Mouse (Mus musculus): ENCODE results near the gene Papola. TPM values are rescaled to one million over a fixed set of nuclear protein-coding genes. Genes with fewer than 3 reads are reported as not detected.

Gene Papola
- polyA plus RNA-seq, 1 experiment from 2014 or later, result 104 TPM

DNA sequence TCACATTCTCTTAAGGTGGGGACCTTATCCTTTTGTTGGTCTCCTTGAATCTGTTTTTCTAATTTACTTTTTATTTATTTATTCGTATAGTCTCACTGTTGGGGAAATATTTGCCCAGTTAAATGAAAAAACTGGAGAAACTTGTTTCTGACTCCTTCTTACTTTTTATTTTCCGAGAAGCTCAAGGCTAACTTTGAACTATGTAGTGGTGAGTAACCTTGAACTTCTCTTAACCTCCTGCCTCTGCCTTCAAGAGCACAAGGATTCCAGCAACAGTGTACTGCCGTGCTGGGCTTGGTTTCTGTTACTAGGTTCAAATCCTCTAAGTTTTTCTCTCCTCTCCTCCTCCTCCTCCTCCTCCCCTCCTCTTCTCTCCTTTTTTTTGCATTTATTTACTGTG, 22.9 kb upstream of the Papola start:
- TF ChIP-seq CTCF (IDR thresholded peaks at IDR 0.05; ENCODE audit: low read depth) (no peak), EP300 (optimal IDR thresholded peaks at IDR 0.05) (no peak)
- H3K4me1 ChIP-seq (replicated peaks; ENCODE audit: control insufficient read depth, insufficient read depth), result no peaks in the 10 kb centered on the region
- no peak overlapping the region for H3K9ac ChIP-seq (ENCODE audit: low read length)
- H3K27me3 ChIP-seq (ENCODE audit: control insufficient read depth, insufficient read depth, low read length), result no peaks in the 10 kb centered on the region
- H3K4me3 ChIP-seq (ENCODE audit: low read depth, low read length), result no peak overlapping the region
- no peaks in the 10 kb centered on the region for H3K36me3 ChIP-seq (ENCODE audit: control insufficient read depth, insufficient read depth, low read length)
- no peak for DNase-seq (ENCODE audit: low spot score)
- H3K27ac ChIP-seq (replicated peaks), result no peak overlapping the region
- 43% methylated on average over 3 of the region's 3 CpGs for WGBS
- ATAC-seq (ENCODE audit: low FRiP score, low TSS enrichment), result no peak
- H3K9me3 ChIP-seq (ENCODE audit: control insufficient read depth, low read length), result no peaks in the 10 kb centered on the region
- H3K4me2 ChIP-seq (replicated peaks; ENCODE audit: low read depth), result no peak overlapping the region

DNA sequence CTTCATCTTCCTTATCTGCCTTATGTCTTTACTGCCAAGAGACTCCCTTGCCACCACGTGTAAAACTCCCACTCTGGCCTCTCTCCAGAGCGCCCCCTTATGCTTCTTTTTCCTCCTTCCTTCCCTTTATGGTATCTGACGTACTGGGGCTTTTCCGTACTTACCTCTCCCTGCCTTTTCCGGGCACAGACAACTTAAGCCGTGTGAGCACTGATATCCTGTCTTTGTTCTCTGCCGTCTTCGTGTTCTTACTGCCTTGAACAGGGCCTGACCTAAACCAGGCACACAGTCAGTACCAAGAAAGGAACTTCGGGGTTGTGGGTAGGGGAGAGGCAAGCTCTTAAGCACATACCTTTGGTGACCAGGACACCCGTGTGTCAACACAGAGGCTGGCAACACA, 14.8 kb upstream of the Papola start:
- Histone ChIP-seq H3K9me3 (ENCODE audit: control insufficient read depth, low read length) (no peaks in the 10 kb centered on the region), H3K4me3 (ENCODE audit: low read depth, low read length) (no peak overlapping the region), H3K27me3 (ENCODE audit: control insufficient read depth, insufficient read depth, low read length) (no peaks in the 10 kb centered on the region), H3K9ac (ENCODE audit: low read length) (no peak overlapping the region), H3K4me2 (replicated peaks; ENCODE audit: low read depth) (no peak overlapping the region), H3K4me1 (replicated peaks; ENCODE audit: control insufficient read depth, insufficient read depth) (no peaks in the 10 kb centered on the region), H3K36me3 (ENCODE audit: control insufficient read depth, insufficient read depth, low read length) (no peaks in the 10 kb centered on the region), H3K27ac (replicated peaks) (no peak overlapping the region)
- DNase-seq (ENCODE audit: low spot score) (no peak), ATAC-seq (ENCODE audit: low FRiP score, low TSS enrichment) (no peak)
- no peak for TF ChIP-seq CTCF (IDR thresholded peaks at IDR 0.05; ENCODE audit: low read depth)
- TF ChIP-seq EP300 (optimal IDR thresholded peaks at IDR 0.05), result no peak
- 56% methylated on average over 10 of the region's 10 CpGs for WGBS

DNA sequence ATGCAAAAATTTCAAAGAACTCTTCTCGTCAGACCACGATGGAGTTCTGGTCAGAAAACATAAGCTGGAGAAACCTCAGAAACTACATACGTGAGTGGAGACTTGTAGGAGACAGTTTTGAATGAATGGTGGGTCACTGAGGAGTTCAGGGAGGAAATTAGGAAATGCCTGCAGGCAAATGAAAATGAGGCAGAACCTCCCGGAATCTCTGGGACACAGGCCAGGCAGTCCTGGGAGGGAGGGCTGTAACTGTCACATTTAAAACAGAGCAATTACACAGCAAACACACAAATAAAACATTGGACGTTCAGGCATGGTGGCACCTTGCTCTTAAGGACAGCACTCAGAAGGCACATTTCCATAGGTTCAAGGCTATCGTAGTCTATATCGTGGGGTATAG, 9.6 kb upstream of the Papola start:
- Histone ChIP-seq H3K27ac (replicated peaks) (no peak overlapping the region), H3K36me3 (ENCODE audit: control insufficient read depth, insufficient read depth, low read length) (no peaks in the 10 kb centered on the region), H3K9ac (ENCODE audit: low read length) (no peak overlapping the region), H3K4me1 (replicated peaks; ENCODE audit: control insufficient read depth, insufficient read depth) (no peaks in the 10 kb centered on the region), H3K4me2 (replicated peaks; ENCODE audit: low read depth) (no peak overlapping the region), H3K27me3 (ENCODE audit: control insufficient read depth, insufficient read depth, low read length) (no peaks in the 10 kb centered on the region), H3K4me3 (ENCODE audit: low read depth, low read length) (no peak overlapping the region), H3K9me3 (ENCODE audit: control insufficient read depth, low read length) (no peaks in the 10 kb centered on the region)
- TF ChIP-seq CTCF (IDR thresholded peaks at IDR 0.05; ENCODE audit: low read depth), result no peak
- TF ChIP-seq EP300 (optimal IDR thresholded peaks at IDR 0.05), result no peak
- ATAC-seq (ENCODE audit: low FRiP score, low TSS enrichment) (no peak), DNase-seq (ENCODE audit: low spot score) (no peak)
- WGBS, result 59% methylated on average over 7 of the region's 7 CpGs

DNA sequence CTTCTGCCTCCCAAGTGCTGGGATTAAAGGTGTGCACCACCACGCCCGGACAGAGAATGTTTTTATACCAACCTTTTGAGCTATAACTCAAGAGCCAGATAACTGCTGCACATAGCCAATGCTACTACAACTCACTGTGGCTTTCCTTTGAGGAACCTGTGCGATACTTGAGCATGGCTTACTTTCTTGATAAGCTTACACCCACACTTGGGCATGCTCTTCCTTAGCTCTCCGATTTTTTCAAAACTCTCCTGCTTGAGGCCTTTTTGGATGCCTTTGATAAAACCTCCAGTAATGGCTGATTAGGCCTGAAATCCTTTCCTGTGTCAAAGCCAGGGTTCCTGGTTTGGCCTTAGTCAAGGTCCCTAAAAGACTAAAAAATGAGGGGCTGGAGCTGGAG, 6.8 kb upstream of the Papola start:
- Histone ChIP-seq H3K9me3 (ENCODE audit: control insufficient read depth, low read length) (no peaks in the 10 kb centered on the region), H3K27me3 (ENCODE audit: control insufficient read depth, insufficient read depth, low read length) (no peaks in the 10 kb centered on the region), H3K36me3 (ENCODE audit: control insufficient read depth, insufficient read depth, low read length) (no peaks in the 10 kb centered on the region), H3K9ac (ENCODE audit: low read length) (no peak overlapping the region), H3K4me3 (ENCODE audit: low read depth, low read length) (no peak overlapping the region), H3K4me2 (replicated peaks; ENCODE audit: low read depth) (no peak overlapping the region), H3K4me1 (replicated peaks; ENCODE audit: control insufficient read depth, insufficient read depth) (no peaks in the 10 kb centered on the region), H3K27ac (replicated peaks) (no peak overlapping the region)
- TF ChIP-seq CTCF (IDR thresholded peaks at IDR 0.05; ENCODE audit: low read depth) (no peak), EP300 (optimal IDR thresholded peaks at IDR 0.05) (no peak)
- WGBS, result 87% methylated on average over 4 of the region's 4 CpGs
- ATAC-seq (ENCODE audit: low FRiP score, low TSS enrichment) (no peak), DNase-seq (ENCODE audit: low spot score) (no peak)

DNA sequence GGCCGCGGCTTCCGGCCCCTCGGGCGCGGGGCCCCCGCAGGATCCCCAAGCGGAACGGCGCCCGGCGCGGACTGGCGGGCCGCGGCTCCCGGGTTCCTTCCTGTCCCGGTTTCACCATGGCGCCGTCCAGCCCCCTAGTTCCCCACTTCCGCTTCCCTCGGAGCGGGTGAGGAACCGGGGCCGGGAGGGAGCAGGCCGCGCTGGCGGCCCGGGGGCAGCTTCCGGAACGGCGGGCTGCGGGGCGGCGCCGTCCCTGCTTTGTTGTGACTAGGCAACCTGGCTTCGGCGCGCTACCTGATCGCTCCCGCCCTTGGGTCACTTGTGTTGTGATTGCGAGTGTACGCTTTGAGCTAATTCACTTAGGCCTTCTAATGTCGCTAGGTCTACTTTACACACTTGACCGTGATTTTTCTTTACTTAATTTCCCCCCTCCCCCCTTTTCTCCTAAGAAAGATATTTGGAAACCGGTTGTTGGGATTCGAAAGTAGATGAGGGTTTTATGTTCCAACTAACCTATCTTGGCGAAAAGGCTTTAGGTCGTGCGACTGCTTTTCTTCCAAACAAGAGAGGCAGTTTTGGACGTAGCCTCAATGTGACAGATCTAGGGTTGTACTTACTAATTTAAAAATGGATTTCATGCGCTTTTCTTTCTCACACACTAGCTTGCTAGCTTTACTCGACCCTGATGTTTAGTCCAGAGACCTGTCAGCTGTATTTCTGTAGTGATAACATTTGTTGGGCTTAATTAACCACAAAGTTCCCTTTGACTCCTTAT, 693 bp downstream of the Papola start:
- WGBS, result under 1% methylated on average over 47 of the region's 53 CpGs
- DNase-seq (ENCODE audit: low spot score), result peak; percentile 81
- H3K4me1 ChIP-seq (replicated peaks; ENCODE audit: control insufficient read depth, insufficient read depth), result no peaks in the 10 kb centered on the region
- no peaks in the 10 kb centered on the region for H3K9me3 ChIP-seq (ENCODE audit: control insufficient read depth, low read length)
- peak overlapping the region; percentile 96 for H3K9ac ChIP-seq (ENCODE audit: low read length)
- TF ChIP-seq CTCF (IDR thresholded peaks at IDR 0.05; ENCODE audit: low read depth) (no peak), EP300 (optimal IDR thresholded peaks at IDR 0.05) (no peak)
- no peaks in the 10 kb centered on the region for H3K27me3 ChIP-seq (ENCODE audit: control insufficient read depth, insufficient read depth, low read length)
- peak overlapping the region; percentile 57 for H3K4me2 ChIP-seq (replicated peaks; ENCODE audit: low read depth)
- H3K36me3 ChIP-seq (ENCODE audit: control insufficient read depth, insufficient read depth, low read length), result no peaks in the 10 kb centered on the region
- peak overlapping the region; percentile 99 for H3K27ac ChIP-seq (replicated peaks)
- peak overlapping the region; percentile 99 for H3K4me3 ChIP-seq (ENCODE audit: low read depth, low read length)
- ATAC-seq (ENCODE audit: low FRiP score, low TSS enrichment), result peak; percentile 78

DNA sequence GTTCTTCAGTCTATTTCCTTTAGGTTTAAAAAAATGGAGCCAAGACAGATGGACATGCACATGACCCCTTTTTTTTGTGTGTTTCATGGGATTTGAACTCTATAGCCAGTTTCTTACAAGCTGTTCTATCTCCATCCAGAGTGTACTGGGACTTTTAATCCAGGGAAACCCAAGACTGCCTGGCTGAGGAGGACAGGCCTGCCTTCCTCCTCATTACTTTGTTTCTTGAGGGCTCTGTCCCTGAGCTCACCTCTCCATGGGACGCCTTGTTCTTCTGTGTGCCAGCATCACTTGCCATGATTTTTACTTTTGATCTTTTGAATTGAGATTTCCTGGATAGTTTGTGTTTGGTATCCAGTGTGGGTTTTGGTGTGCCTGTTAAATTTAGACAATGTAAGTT, 1.6 kb downstream of the Papola start:
- Histone ChIP-seq H3K27me3 (ENCODE audit: control insufficient read depth, insufficient read depth, low read length) (no peaks in the 10 kb centered on the region), H3K9me3 (ENCODE audit: control insufficient read depth, low read length) (no peaks in the 10 kb centered on the region), H3K4me1 (replicated peaks; ENCODE audit: control insufficient read depth, insufficient read depth) (no peaks in the 10 kb centered on the region), H3K36me3 (ENCODE audit: control insufficient read depth, insufficient read depth, low read length) (no peaks in the 10 kb centered on the region), H3K4me3 (ENCODE audit: low read depth, low read length) (peak overlapping the region; percentile 99; the same call in 1 of the 2 replicates), H3K27ac (replicated peaks) (no peak overlapping the region), H3K9ac (ENCODE audit: low read length) (peak overlapping the region; percentile 96; the same call in 1 of the 2 replicates), H3K4me2 (replicated peaks; ENCODE audit: low read depth) (peak overlapping the region; percentile 57)
- no peak for ATAC-seq (ENCODE audit: low FRiP score, low TSS enrichment)
- no peak for DNase-seq (ENCODE audit: low spot score)
- WGBS, result 47% methylated on average over 1 of the region's 1 CpGs
- no peak for TF ChIP-seq CTCF (IDR thresholded peaks at IDR 0.05; ENCODE audit: low read depth)
- no peak for TF ChIP-seq EP300 (optimal IDR thresholded peaks at IDR 0.05)
